15 mouse cellular contexts compared by ENCODE assay signal in the genomic region with DNA sequence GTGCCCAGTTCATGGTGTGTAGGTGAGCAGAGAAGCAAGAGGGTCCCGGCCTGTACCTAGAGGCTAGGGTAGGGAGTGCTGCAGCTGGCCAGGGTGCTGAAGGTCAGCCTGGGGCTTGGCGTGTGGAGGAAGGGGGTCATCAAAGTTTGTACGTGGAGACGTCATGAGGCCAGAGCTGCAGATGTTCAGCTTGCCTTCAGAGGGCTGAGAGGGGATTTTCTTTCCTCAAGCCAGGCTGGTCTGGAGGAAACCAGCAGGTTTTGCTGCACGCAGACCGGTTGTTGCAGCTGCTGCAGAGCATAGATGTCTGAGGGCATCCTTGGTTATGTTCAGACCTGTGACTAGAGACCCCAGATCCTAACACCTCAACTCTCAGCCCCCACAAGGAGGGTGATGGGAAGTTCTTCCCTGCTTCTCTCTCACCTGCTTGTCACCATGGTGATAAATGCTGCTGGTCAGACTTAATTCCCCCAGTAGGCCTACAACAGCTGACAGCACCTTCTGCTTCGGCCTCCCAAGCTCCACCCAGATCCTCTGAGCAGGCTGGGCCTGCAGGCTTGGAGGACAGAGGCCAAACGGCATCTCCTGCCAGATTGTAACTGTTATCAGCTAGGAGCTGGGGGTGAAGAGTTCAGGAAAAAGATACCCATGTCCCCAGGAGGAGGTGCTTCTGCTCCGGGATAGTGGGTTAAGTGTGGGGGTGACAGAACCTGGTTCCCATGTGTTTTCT. TPM values are rescaled to one million over a fixed set of nuclear protein-coding genes. Genes with fewer than 3 reads are reported as not detected.
A peak's percentile ranks its signal among the peaks of the same experiment; 100 is the strongest.
DNase-seq lines count a peak whose midpoint lies in the region; ATAC-seq lines count a peak whose summit lies in the region.
"Had no signal": no experiment of that assay in that cellular context is flagged by ENCODE, and none has a peak within 500 bp of the region (broad histone marks: within the 10 kb centered on the region; RNA-seq: fewer than 3 reads in every experiment).

No protein-coding gene starts in this region.

- no peak overlapping the region for H3K9ac ChIP-seq in heart, embryonic 15.5 days
- H3K9ac ChIP-seq in intestine, embryonic 16.5 days (ENCODE audit: low read depth, low read length), result peak overlapping the region; percentile 5; the same call in 1 of the 2 replicates
- no peak overlapping the region for H3K9ac ChIP-seq in neural tube, embryonic 15.5 days (replicated peaks)
- H3K9ac ChIP-seq: liver, embryonic 13.5 days; neural tube, embryonic 12.5 days had no signal

- peak; percentile 35; the same call in 1 of the 2 replicates for ATAC-seq in heart, embryonic 15.5 days (replicated peaks; ENCODE audit: insufficient number of reproducible peaks, insufficient read depth, low FRiP score, low read depth)
- ATAC-seq in intestine, embryonic 16.5 days, result peak; percentile 52
- no peak for ATAC-seq in neural tube, embryonic 15.5 days (ENCODE audit: low FRiP score)
- ATAC-seq: Patski had no signal

- no peaks in the 10 kb centered on the region for H3K9me3 ChIP-seq in heart, embryonic 15.5 days (replicated peaks)
- H3K9me3 ChIP-seq in intestine, embryonic 16.5 days (ENCODE audit: control insufficient read depth, low read length), result no peaks in the 10 kb centered on the region; the same call in 1 of the 2 replicates
- H3K9me3 ChIP-seq in neural tube, embryonic 15.5 days (replicated peaks), result 0 out of 2 replicates have a peak, but pooled peaks cover 5% of the 10 kb centered on the region
- H3K9me3 ChIP-seq: liver, embryonic 13.5 days had no signal

- no peak overlapping the region for H3K4me2 ChIP-seq in heart, embryonic 15.5 days
- no peak overlapping the region for H3K4me2 ChIP-seq in intestine, embryonic 16.5 days (ENCODE audit: low read depth, low read length)
- H3K4me2 ChIP-seq in neural tube, embryonic 15.5 days, result no peak overlapping the region
- H3K4me2 ChIP-seq: liver, embryonic 13.5 days; neural tube, embryonic 12.5 days had no signal

- DNase-seq in heart, adult 18-20 months, result no peak
- peak; percentile 13 for DNase-seq in urinary bladder, adult 2 months (ENCODE audit: low spot score)
- no peak for DNase-seq in urinary bladder, postnatal 10 days (ENCODE audit: low spot score)
- no peak for DNase-seq in neural tube, embryonic 10.5 days (ENCODE audit: extremely low spot score, low spot score)
- no peak for DNase-seq in left cerebral cortex, adult 11 months (ENCODE audit: low spot score)
- DNase-seq: adrenal gland, postnatal 10 days; kidney, adult 18-20 months; liver, embryonic 13.5 days; right cerebral cortex, postnatal 25 days; thymus, adult 2 months had no signal

- peaks cover 6% of the 10 kb centered on the region; the same call in 1 of the 2 replicates for H3K4me1 ChIP-seq in heart, embryonic 15.5 days (replicated peaks)
- H3K4me1 ChIP-seq in intestine, embryonic 16.5 days (ENCODE audit: control insufficient read depth, insufficient read depth, low read length), result peaks cover 24% of the 10 kb centered on the region
- H3K4me1 ChIP-seq in neural tube, embryonic 15.5 days, result peaks cover 3% of the 10 kb centered on the region; the same call in 1 of the 2 replicates

- no peak overlapping the region; the same call in 1 of the 2 replicates for H3K27ac ChIP-seq in heart, embryonic 15.5 days
- H3K27ac ChIP-seq in intestine, embryonic 16.5 days (ENCODE audit: low read length), result peak overlapping the region; percentile 66; the same call in 1 of the 2 replicates
- no peak overlapping the region for H3K27ac ChIP-seq in neural tube, embryonic 15.5 days (replicated peaks)
- H3K27ac ChIP-seq: neural tube, embryonic 12.5 days had no signal

- no peaks in the 10 kb centered on the region for H3K27me3 ChIP-seq in heart, embryonic 15.5 days
- H3K27me3 ChIP-seq in intestine, embryonic 16.5 days (replicated peaks; ENCODE audit: control insufficient read depth, insufficient read depth, low read length), result no peaks in the 10 kb centered on the region
- H3K27me3 ChIP-seq in neural tube, embryonic 15.5 days (replicated peaks), result no peaks in the 10 kb centered on the region
- H3K27me3 ChIP-seq: liver, embryonic 13.5 days; neural tube, embryonic 12.5 days; Patski had no signal

- no peak overlapping the region for H3K4me3 ChIP-seq in heart, embryonic 15.5 days
- H3K4me3 ChIP-seq in intestine, embryonic 16.5 days (ENCODE audit: low read length), result no peak overlapping the region
- H3K4me3 ChIP-seq in neural tube, embryonic 15.5 days (replicated peaks), result no peak overlapping the region
- H3K4me3 ChIP-seq: liver, embryonic 13.5 days; neural tube, embryonic 12.5 days had no signal

- H3K36me3 ChIP-seq in heart, embryonic 15.5 days, result no peaks in the 10 kb centered on the region
- H3K36me3 ChIP-seq in intestine, embryonic 16.5 days (ENCODE audit: control insufficient read depth, insufficient read depth, low read length), result no peaks in the 10 kb centered on the region; the same call in 1 of the 2 replicates
- peaks cover 10% of the 10 kb centered on the region for H3K36me3 ChIP-seq in neural tube, embryonic 15.5 days
- H3K36me3 ChIP-seq: liver, embryonic 13.5 days; neural tube, embryonic 12.5 days had no signal

- WGBS in heart, embryonic 15.5 days, result 34% methylated on average over 9 of the region's 9 CpGs
- WGBS in intestine, embryonic 16.5 days, result 34% methylated on average over 9 of the region's 9 CpGs
- WGBS in neural tube, embryonic 15.5 days, result 78% methylated on average over 9 of the region's 9 CpGs

RNA-seq across cellular contexts. Expression of a gene that starts 27.8 kb away (rescaled TPM):
- polyA plus RNA-seq in heart, embryonic 15.5 days (2015; fragmentation: Nextera tagmentation; extraction: Ambion mirVana), result 0.87 and 6.5 TPM in 2 replicates
- 1 to 10 TPM in 1 of 2 experiments, under 1 TPM in 1; 0.32 to 1.0 TPM for total RNA-seq in heart, adult 18-20 months (2021)
- 6.4 and 7.0 TPM in 2 replicates for polyA plus RNA-seq in urinary bladder, adult 2 months (2012; rRNA removed)
- polyA plus RNA-seq in intestine, embryonic 16.5 days (2015; fragmentation: Nextera tagmentation; extraction: Ambion mirVana), result 99.8 and 112 TPM in 2 replicates
- 9.8 and 18.7 TPM in 2 replicates for polyA plus RNA-seq in neural tube, embryonic 15.5 days (2015; fragmentation: Nextera tagmentation; extraction: Ambion mirVana)

RNA-seq across cellular contexts. Expression of a gene that starts 38.2 kb away (rescaled TPM):
- polyA plus RNA-seq in heart, embryonic 15.5 days (2015; fragmentation: Nextera tagmentation; extraction: Ambion mirVana), result 1.7 and 3.7 TPM in 2 replicates
- 1 to 10 TPM; 1.8 to 3.0 TPM for total RNA-seq in heart, adult 18-20 months (2021)
- 5.0 and 5.7 TPM in 2 replicates for polyA plus RNA-seq in urinary bladder, adult 2 months (2012; rRNA removed)
- polyA plus RNA-seq in intestine, embryonic 16.5 days (2015; fragmentation: Nextera tagmentation; extraction: Ambion mirVana), result 14.8 and 15.2 TPM in 2 replicates
- 1.5 and 5.1 TPM in 2 replicates for polyA plus RNA-seq in neural tube, embryonic 15.5 days (2015; fragmentation: Nextera tagmentation; extraction: Ambion mirVana)
